19 mouse cellular contexts compared by ENCODE assay signal in the genomic region with DNA sequence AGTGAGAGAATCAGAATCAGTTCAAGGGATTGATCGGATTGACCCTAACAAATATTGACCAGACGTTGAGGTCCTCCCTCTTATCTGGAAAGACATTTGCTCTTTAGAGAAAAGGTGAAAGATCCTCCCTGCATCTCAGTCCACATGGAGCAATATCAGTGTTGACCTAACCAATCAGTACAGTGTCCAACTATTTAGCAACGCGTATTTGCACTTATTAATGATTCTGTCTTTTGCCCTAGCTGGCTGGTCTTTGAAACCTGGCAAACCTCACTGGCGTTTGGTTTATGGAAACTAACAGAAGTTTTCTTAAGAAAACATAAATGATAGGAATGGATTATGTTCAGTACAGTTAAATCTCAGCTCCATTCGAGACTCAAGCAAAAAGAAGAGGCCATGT. TPM values are rescaled to one million over a fixed set of nuclear protein-coding genes. Genes with fewer than 3 reads are reported as not detected.
"Had no signal": no experiment of that assay in that cellular context is flagged by ENCODE, and none has a peak within 500 bp of the region (broad histone marks: within the 10 kb centered on the region; RNA-seq: fewer than 3 reads in every experiment).

No protein-coding gene starts in this region.

- H3K4me3 ChIP-seq: intestine, embryonic 15.5 days; left cerebral cortex, adult 2 months; limb, embryonic 10.5 days; lung, embryonic 15.5 days; megakaryocyte, embryonic 14.5 days; neural tube, embryonic 13.5 days; stomach, embryonic 15.5 days had no signal

- H3K4me1 ChIP-seq: intestine, embryonic 15.5 days; limb, embryonic 10.5 days; lung, embryonic 15.5 days; megakaryocyte, embryonic 14.5 days; neural tube, embryonic 13.5 days; stomach, embryonic 15.5 days had no signal

- H3K36me3 ChIP-seq: intestine, embryonic 15.5 days; limb, embryonic 10.5 days; lung, embryonic 15.5 days; neural tube, embryonic 13.5 days; stomach, embryonic 15.5 days had no signal

- H3K9me3 ChIP-seq: intestine, embryonic 15.5 days; limb, embryonic 10.5 days; lung, embryonic 15.5 days; neural tube, embryonic 13.5 days; stomach, embryonic 15.5 days had no signal

- ATAC-seq: intestine, embryonic 15.5 days; midbrain, embryonic 16.5 days had no signal

- DNase-seq: kidney, adult 18-20 months; lung, postnatal 14 days; right cerebral cortex, postnatal 14 days; thymus, postnatal 36 days had no signal

- H3K4me2 ChIP-seq: intestine, embryonic 15.5 days; lung, embryonic 15.5 days; midbrain, embryonic 11.5 days; neural tube, embryonic 13.5 days; stomach, embryonic 15.5 days had no signal

- H3K27ac ChIP-seq: intestine, embryonic 15.5 days; kidney, postnatal 0 days; left cerebral cortex, adult 2 months; limb, embryonic 10.5 days; lung, embryonic 15.5 days; macrophage; neural tube, embryonic 13.5 days; stomach, embryonic 15.5 days had no signal

- H3K27me3 ChIP-seq: intestine, embryonic 15.5 days; lung, embryonic 15.5 days; megakaryocyte, embryonic 14.5 days; neural tube, embryonic 13.5 days; stomach, embryonic 15.5 days had no signal

- H3K9ac ChIP-seq: intestine, embryonic 15.5 days; lung, embryonic 15.5 days; neural tube, embryonic 13.5 days; stomach, embryonic 15.5 days had no signal

RNA-seq across cellular contexts. Expression of gene Ces1e, which starts 4.6 kb away (rescaled TPM):
- total RNA-seq: layer of hippocampus, postnatal 25 days; left cerebral cortex, adult 2 months; left cerebral cortex, postnatal 14 days had no signal
- polyA plus RNA-seq: limb, embryonic 10.5 days; limb, embryonic 14.5 days; lung, embryonic 15.5 days; macrophage; midbrain, embryonic 11.5 days; midbrain, embryonic 16.5 days; neural tube, embryonic 13.5 days; testis, adult 2 months had no signal

RNA-seq across cellular contexts. Expression of gene Ces1d, which starts 36.4 kb away (rescaled TPM):
- total RNA-seq: left cerebral cortex, adult 2 months; left cerebral cortex, postnatal 14 days had no signal
- polyA plus RNA-seq: macrophage; midbrain, embryonic 11.5 days had no signal

RNA-seq across cellular contexts. Expression of gene Ces1f, which starts 45.5 kb away (rescaled TPM):
- total RNA-seq: layer of hippocampus, postnatal 25 days; left cerebral cortex, adult 2 months; left cerebral cortex, postnatal 14 days had no signal
- polyA plus RNA-seq: limb, embryonic 10.5 days; macrophage; midbrain, embryonic 11.5 days; midbrain, embryonic 16.5 days; neural tube, embryonic 13.5 days had no signal
